Mouse (Mus musculus) spleen, adult 12 weeks (tissue): ENCODE measurements around the gene Caprin2.

ENCODE experiments used
- DNase-seq: peaks from one replicate; pipeline ENCODE4 v3.0.0; 2022; ENCODE audit warnings: low spot score

Gene Caprin2

GRCm38 (mm10) chr6:148838460-148838859 is 57.6 kb downstream of the Caprin2 start:
- DNase-seq: no peak

GRCm38 (mm10) chr6:148831728-148832121 is 64.3 kb downstream of the Caprin2 start:
- no peak for DNase-seq

GRCm38 (mm10) chr6:148830748-148831727 is 65.0 kb downstream of the Caprin2 start, which contains the start of gene Ipo8:
Gene Ipo8 (minus strand): TSS chr6:148831467.
- peak; percentile 77 for DNase-seq

GRCm38 (mm10) chr6:148830355-148830747 is 65.7 kb downstream of the Caprin2 start:
- no peak for DNase-seq

- DNase-seq: no peak
Measured at GRCm38 (mm10) chr6:148826119-148826518, 69.9 kb downstream of the Caprin2 start.

GRCm38 (mm10) chr6:148818624-148819343 is 77.3 kb downstream of the Caprin2 start:
- DNase-seq: no peak

- DNase-seq: no peak
Measured at GRCm38 (mm10) chr6:148816751-148817150, 79.3 kb downstream of the Caprin2 start.

GRCm38 (mm10) chr6:148811117-148811516 is 84.9 kb downstream of the Caprin2 start:
- no peak for DNase-seq

GRCm38 (mm10) chr6:148799773-148800172 is 96.3 kb downstream of the Caprin2 start:
- no peak for DNase-seq

GRCm38 (mm10) chr6:148795145-148795544 is 100.9 kb downstream of the Caprin2 start:
- DNase-seq: no peak
